Mouse (Mus musculus): Measurements from ENCODE around the gene Tysnd1. TPM values are rescaled to one million over a fixed set of nuclear protein-coding genes. Genes with fewer than 3 reads are reported as not detected.

The Tysnd1 gene
- 38.9 and 41.5 TPM in 2 replicates for polyA plus RNA-seq (2016; fragmentation: Nextera tagmentation; extraction: Ambion mirVana)

DNA sequence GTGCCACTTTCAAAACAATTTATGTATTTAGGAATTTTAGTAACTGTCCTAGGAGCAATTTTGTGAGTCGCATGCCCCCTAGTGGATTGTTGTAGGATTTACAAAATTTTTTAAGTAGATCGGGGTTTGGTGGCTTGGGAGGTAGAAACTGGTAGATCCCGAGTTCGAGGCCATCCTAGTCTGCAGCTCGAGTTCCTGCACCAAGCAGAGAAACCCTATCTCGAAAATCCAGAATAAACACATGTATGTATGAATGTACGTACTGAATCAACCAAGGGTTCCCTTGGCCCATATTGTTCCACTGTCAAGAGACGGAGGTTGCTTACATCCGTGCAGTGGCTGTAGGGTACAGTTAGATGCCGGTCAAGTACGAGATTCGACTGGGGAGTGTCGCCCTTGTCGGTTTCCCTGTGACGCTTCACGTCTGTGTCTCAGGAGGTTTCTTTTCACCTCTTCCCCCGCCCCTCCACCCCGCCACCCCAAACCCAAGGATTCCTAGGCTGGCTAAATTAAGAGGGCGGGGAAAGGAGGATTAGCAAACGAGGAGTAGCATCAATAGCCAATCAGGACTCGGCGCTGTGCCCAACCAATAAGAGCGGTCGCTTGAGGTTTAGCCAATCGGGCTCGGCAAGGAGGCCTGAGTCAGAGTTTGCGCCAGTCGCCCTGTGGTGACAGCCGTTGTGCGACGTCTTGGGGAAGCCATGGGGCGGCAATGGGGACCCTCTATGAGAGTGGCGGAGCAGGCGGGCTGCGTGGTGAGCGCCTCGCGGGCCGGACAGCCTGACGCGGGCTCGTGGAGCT is at the start of gene Tysnd1:
Gene Tysnd1 (plus strand): TSS at position 645 of the 801 bp plus-strand sequence.
- peak within 1 kb of the TSS; percentile 84 for H3K9ac ChIP-seq
- H3K9me3 ChIP-seq (replicated peaks), result no peaks in the 10 kb centered on the region
- peaks cover 25% of the 10 kb centered on the region for H3K4me1 ChIP-seq
- H3K27ac ChIP-seq, result peak within 1 kb of the TSS; percentile 70
- H3K4me3 ChIP-seq, result peak within 1 kb of the TSS; percentile 83
- peak within 1 kb of the TSS; percentile 99 for H3K4me2 ChIP-seq
- ATAC-seq, result peak; percentile 96
- under 1% methylated on average over 42 of the region's 42 CpGs for WGBS (ENCODE audit: insufficient replicate concordance)
- no peaks in the 10 kb centered on the region for H3K27me3 ChIP-seq (replicated peaks)
- peaks cover 63% of the 10 kb centered on the region for H3K36me3 ChIP-seq

GRCm38 (mm10) chr10:61646557-61646956 is 48.8 kb upstream of the Tysnd1 start:
- Histone ChIP-seq H3K36me3 (peaks cover 10% of the 10 kb centered on the region), H3K9me3 (replicated peaks) (no peaks in the 10 kb centered on the region), H3K4me2 (no peak overlapping the region), H3K27me3 (replicated peaks) (0 out of 2 replicates have a peak, but pooled peaks cover 6% of the 10 kb centered on the region), H3K9ac (no peak overlapping the region), H3K27ac (no peak overlapping the region), H3K4me1 (peaks cover 20% of the 10 kb centered on the region), H3K4me3 (no peak overlapping the region)
- no peak for ATAC-seq
- 61% methylated on average over 7 of the region's 7 CpGs for WGBS (ENCODE audit: insufficient replicate concordance)

- H3K9ac ChIP-seq, result peak within 1 kb of the TSS; percentile 83
- peak; percentile 96 for ATAC-seq
- H3K4me1 ChIP-seq, result peaks cover 20% of the 10 kb centered on the region
- H3K9me3 ChIP-seq (replicated peaks), result no peaks in the 10 kb centered on the region
- H3K4me2 ChIP-seq, result peak within 1 kb of the TSS; percentile 95
- 3% methylated on average over 45 of the region's 50 CpGs for WGBS (ENCODE audit: insufficient replicate concordance)
- no peaks in the 10 kb centered on the region for H3K27me3 ChIP-seq (replicated peaks)
- H3K27ac ChIP-seq, result peak within 1 kb of the TSS; percentile 85
- peaks cover 23% of the 10 kb centered on the region for H3K36me3 ChIP-seq
- peak within 1 kb of the TSS; percentile 86 for H3K4me3 ChIP-seq
These were observed 47.3 kb upstream of the Tysnd1 start, which contains the start of gene Ppa1 for GRCm38 (mm10) chr10:61647790-61648736. Gene Ppa1 (plus strand): TSS chr10:61648552.

DNA sequence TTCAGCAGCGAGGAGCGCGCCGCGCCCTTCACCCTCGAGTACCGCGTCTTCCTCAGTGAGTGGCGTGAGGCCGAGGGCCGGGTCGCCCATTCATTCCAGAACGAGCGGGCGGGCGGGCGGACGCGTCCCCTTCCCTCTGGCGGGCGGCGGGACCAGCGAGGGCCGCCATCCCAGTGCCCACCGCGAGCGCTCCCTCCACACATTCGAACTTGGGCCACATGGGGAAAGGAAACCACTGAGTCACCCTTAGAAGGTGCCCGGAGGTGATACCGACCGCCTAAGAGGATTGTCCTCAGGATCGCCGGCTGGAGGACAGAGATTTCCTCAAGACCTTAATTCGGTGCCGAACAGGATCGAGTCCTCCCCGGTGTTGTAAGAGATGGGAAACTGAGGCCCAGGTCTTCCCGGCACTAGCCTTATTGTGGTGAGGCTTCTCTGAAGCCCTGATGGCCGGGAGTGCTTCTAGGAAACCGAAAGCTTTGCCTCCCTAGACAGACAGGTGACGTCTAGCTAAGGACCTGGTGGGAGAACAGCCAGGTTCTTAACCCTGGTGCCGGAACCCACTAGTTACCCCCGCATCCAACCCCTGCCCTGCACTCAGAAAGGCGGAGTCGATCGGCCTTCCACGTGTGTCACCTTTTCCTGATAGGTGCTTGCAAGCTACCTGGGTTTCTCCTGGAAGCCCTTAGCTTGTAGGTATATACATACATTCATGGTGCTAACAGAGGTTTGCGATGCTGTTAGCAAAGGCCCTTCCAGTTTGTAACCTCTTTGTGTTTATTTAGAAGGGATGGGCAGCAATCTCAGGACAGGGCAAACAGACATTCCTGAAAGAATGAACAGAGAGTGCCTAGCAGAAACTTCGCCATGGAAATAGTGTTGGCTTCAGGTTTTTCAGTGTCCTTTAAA is 46.3 kb upstream of the Tysnd1 start:
- Histone ChIP-seq H3K27ac (peak overlapping the region; percentile 85), H3K36me3 (peaks cover 33% of the 10 kb centered on the region), H3K4me3 (peak overlapping the region; percentile 86), H3K9me3 (replicated peaks) (no peaks in the 10 kb centered on the region), H3K27me3 (replicated peaks) (no peaks in the 10 kb centered on the region), H3K4me1 (peaks cover 20% of the 10 kb centered on the region), H3K9ac (peak overlapping the region; percentile 83), H3K4me2 (peak overlapping the region; percentile 95)
- peak; percentile 79 for ATAC-seq
- WGBS (ENCODE audit: insufficient replicate concordance), result 2% methylated on average over 40 of the region's 49 CpGs

GRCm38 (mm10) chr10:61654105-61654504 is 41.2 kb upstream of the Tysnd1 start:
- Histone ChIP-seq H3K9ac (no peak overlapping the region), H3K4me3 (no peak overlapping the region), H3K4me1 (peaks cover 9% of the 10 kb centered on the region), H3K9me3 (replicated peaks) (no peaks in the 10 kb centered on the region), H3K27ac (no peak overlapping the region), H3K27me3 (replicated peaks) (no peaks in the 10 kb centered on the region), H3K36me3 (peaks cover 65% of the 10 kb centered on the region), H3K4me2 (no peak overlapping the region)
- no peak for ATAC-seq
- WGBS (ENCODE audit: insufficient replicate concordance), result 81% methylated on average over 4 of the region's 4 CpGs

GRCm38 (mm10) chr10:61654691-61655090 is 40.6 kb upstream of the Tysnd1 start:
- Histone ChIP-seq H3K27me3 (replicated peaks) (no peaks in the 10 kb centered on the region), H3K9ac (no peak overlapping the region), H3K27ac (no peak overlapping the region), H3K36me3 (peaks cover 71% of the 10 kb centered on the region), H3K4me1 (peaks cover 3% of the 10 kb centered on the region), H3K4me2 (no peak overlapping the region), H3K4me3 (no peak overlapping the region), H3K9me3 (replicated peaks) (no peaks in the 10 kb centered on the region)
- no peak for ATAC-seq
- WGBS (ENCODE audit: insufficient replicate concordance), result 76% methylated on average over 7 of the region's 7 CpGs

GRCm38 (mm10) chr10:61655188-61655587 is 40.1 kb upstream of the Tysnd1 start:
- ATAC-seq, result no peak
- H3K36me3 ChIP-seq, result peaks cover 76% of the 10 kb centered on the region
- no peaks in the 10 kb centered on the region for H3K9me3 ChIP-seq (replicated peaks)
- H3K4me1 ChIP-seq, result no peaks in the 10 kb centered on the region; the same call in 1 of the 2 replicates
- H3K27ac ChIP-seq, result no peak overlapping the region
- no peak overlapping the region for H3K4me3 ChIP-seq
- no peaks in the 10 kb centered on the region for H3K27me3 ChIP-seq (replicated peaks)
- 83% methylated on average over 3 of the region's 3 CpGs for WGBS (ENCODE audit: insufficient replicate concordance)
- H3K4me2 ChIP-seq, result no peak overlapping the region
- no peak overlapping the region for H3K9ac ChIP-seq

- Histone ChIP-seq H3K9ac (no peak overlapping the region), H3K4me2 (no peak overlapping the region), H3K36me3 (peaks cover 77% of the 10 kb centered on the region), H3K27me3 (replicated peaks) (no peaks in the 10 kb centered on the region), H3K27ac (no peak overlapping the region), H3K4me3 (no peak overlapping the region), H3K4me1 (no peaks in the 10 kb centered on the region), H3K9me3 (replicated peaks) (no peaks in the 10 kb centered on the region)
- ATAC-seq, result no peak
- WGBS (ENCODE audit: insufficient replicate concordance), result 80% methylated on average over 18 of the region's 18 CpGs
These were observed 38.1 kb upstream of the Tysnd1 start for GRCm38 (mm10) chr10:61656928-61657882.

GRCm38 (mm10) chr10:61657985-61658384 is 37.3 kb upstream of the Tysnd1 start:
- ATAC-seq, result no peak
- 30% methylated on average over 4 of the region's 4 CpGs for WGBS (ENCODE audit: insufficient replicate concordance)

DNA sequence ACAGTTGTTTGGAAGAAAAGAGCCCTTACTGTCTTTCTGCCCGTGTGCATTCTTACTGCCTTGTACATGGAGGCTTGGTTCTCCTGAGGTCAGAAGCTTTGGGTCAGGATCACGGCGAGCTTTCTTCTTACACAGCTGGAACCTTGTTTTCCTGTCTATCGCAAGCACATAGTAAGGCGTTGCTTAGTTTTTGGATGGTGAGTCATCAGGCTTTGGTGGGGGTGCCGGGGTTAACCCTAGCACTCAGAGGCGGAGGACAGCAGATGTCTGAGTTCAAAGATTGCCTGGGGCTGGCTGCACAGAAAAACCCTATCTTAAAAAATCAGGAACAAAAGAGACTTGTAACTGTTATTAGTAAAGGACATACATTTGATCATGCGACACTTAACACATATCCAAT is 33.4 kb upstream of the Tysnd1 start:
- peaks cover 79% of the 10 kb centered on the region for H3K36me3 ChIP-seq
- H3K27me3 ChIP-seq (replicated peaks), result no peaks in the 10 kb centered on the region
- no peak for ATAC-seq
- 80% methylated on average over 8 of the region's 8 CpGs for WGBS (ENCODE audit: insufficient replicate concordance)
- H3K9ac ChIP-seq, result no peak overlapping the region
- no peaks in the 10 kb centered on the region for H3K4me1 ChIP-seq
- no peak overlapping the region for H3K4me3 ChIP-seq
- no peak overlapping the region for H3K27ac ChIP-seq
- no peaks in the 10 kb centered on the region for H3K9me3 ChIP-seq (replicated peaks)
- no peak overlapping the region for H3K4me2 ChIP-seq

More at GRCm38 (mm10) chr10:61657985-61658384, 37.3 kb upstream of the Tysnd1 start:
- Histone ChIP-seq H3K27ac (no peak overlapping the region), H3K36me3 (peaks cover 79% of the 10 kb centered on the region), H3K4me3 (no peak overlapping the region), H3K4me2 (no peak overlapping the region), H3K4me1 (no peaks in the 10 kb centered on the region), H3K9me3 (replicated peaks) (no peaks in the 10 kb centered on the region), H3K27me3 (replicated peaks) (no peaks in the 10 kb centered on the region), H3K9ac (no peak overlapping the region)
